Mouse (Mus musculus): ENCODE data around the gene Tekt3.

DNA sequence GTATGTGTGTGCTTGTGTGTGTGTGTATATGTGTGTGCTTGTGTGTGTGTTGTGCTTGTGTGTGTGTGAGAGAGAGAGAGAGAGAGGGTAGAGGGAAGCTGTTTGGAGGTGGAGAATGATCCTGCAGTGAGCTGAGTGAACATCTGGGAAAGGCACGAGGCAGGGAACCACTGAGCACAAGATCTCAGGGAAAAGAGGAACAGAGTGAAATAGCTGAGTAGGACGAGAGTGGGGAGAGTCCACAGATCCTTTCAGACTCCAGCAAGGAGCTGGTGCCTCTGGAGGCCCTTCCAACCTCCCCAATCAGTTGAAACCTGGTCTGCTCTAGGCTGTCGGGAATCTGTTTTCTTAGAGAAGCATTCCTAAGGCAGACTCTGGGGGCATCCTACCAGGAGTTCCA, 77.3 kb downstream of the Tekt3 start:
- TF ChIP-seq CTCF (IDR thresholded peaks at IDR 0.05; ENCODE audit: control insufficient read depth, insufficient read depth, insufficient read length) (no peak), USF1 (IDR thresholded peaks at IDR 0.05; ENCODE audit: low read depth) (no peak)

All from C2C12 (cell line).